Mouse (Mus musculus): ENCODE measurements around the gene Gm20388.

Gene Gm20388

DNA sequence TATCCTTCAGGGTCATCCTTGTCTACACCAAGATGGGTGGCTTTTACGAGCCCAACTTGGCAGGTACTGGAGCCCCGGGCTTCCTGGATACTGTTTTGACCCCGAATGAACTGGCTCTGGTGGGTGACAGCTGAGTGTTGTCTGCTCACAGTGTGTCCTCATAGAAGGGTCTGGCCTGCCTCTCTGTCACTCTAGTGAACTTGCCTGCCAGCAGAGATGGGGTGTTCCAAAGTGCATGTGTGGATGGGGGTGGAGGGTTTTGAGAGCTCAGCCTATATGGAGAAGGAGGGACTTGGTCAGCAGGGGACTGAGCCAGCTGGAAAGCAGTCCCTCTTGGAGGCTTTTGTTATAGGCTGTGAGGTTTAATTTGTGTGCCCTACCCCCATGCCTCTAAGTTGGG is 291.9 kb downstream of the Gm20388 start:
- DNase-seq (ENCODE audit: low spot score), result no peak

DNA sequence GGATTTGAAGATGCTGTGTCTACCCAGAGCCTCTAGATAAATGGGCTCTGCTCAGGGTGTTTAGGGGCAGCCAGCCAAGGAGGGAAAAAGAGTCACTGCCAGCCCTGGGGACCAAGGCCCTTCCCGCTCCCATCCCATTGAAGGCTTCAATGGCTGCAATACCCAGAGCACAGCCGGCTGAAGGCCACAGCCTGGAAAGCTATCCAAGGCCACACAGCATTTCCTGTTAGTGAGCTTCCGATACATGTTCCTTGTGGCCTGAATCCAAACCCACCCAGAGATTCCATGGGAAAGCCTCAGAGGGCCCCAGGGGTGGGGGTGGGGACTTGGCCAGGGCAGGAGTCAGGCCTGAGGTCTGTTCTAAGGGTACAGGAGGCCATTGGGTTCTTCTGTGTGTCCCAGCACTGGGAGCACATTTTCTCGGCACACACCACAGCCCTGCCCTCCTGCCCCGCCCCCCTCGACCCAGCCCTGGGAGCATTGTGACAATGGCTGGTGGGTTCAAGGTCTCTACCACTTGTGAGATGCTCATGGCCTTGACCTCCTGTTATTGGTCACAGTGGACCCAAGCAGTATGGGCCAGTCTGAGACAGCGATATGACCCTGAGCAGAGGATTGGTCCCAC is 294.2 kb downstream of the Gm20388 start:
- no peak for DNase-seq (ENCODE audit: low spot score)

DNA sequence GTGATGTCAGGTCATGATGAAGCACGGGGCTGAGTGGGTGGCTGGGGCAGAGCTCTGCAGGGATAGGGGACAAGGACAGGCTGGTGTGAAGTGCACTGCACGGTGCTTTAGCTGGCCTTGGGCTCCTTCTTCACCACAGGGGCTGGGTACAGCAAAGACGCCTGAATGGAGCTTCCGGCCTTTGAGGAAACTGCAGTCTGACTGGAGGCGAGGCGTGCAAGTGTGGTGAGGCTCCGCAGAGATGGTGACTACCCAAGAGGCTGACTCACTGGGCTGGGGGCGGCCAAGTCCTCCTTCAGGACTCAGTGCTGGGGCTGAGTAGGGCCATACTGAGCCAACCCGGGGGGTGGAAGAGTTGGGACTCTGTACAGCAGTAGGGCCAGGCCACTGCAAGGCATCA is 295.3 kb downstream of the Gm20388 start:
- DNase-seq (ENCODE audit: low spot score), result no peak

DNA sequence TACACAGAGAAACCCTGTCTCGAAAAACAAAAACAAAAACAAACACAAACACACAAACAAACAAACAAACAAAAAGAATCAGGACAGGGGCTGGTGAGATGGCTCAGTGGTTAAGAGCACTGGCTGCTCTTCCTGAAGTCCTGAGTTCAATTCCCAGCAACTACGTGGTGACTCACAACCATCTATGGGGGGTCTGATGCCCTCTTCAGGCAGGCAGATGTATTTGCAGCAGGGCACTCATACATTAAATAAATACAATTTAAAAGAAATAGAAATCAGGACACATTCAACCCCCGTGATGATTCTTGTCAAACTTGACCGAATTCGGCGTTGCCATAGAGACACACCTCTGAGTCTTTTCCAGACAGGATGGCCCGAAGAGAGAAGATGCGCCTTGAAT is 296.7 kb downstream of the Gm20388 start:
- DNase-seq (ENCODE audit: low spot score), result no peak

DNA sequence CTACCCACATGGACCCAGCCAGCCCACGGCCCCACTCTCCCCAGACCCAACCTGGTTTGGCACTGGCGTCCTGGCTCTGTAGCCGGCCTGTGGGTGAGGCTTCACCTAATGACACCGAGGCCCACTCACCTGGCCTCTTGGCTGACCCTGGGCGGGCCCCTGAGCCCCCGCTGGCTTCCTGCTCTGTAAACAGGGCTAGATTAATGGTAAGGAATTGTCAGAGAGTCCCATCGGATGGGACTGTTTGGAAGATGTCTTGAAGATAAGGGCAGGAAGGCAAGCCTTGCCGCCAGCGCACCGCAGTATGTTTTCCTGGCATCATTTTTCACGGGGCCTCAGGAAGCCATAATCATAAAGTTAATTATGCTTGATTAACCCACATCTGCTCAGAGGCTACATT is 297.5 kb downstream of the Gm20388 start:
- no peak for DNase-seq (ENCODE audit: low spot score)

DNA sequence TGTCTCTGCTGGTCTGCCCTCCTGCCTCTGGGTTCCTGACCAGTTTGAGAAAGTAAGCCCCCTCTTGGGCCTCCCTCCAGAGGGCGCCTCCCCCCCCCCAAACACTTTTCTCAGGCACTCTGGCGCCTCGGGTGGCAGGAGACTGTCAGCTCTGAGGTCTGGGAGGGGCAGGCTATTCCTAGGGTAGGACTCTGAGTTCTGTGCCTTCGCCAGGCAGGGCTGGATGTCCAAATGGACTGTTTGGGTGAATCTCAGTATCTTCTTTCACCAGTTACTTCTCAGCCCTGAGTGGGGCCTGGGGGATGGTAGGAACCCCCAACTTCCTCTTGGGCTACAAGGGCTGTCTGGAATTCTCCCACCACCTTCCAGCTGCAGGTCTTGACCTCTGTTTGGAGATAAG is 300.7 kb downstream of the Gm20388 start:
- DNase-seq (ENCODE audit: low spot score), result no peak

DNA sequence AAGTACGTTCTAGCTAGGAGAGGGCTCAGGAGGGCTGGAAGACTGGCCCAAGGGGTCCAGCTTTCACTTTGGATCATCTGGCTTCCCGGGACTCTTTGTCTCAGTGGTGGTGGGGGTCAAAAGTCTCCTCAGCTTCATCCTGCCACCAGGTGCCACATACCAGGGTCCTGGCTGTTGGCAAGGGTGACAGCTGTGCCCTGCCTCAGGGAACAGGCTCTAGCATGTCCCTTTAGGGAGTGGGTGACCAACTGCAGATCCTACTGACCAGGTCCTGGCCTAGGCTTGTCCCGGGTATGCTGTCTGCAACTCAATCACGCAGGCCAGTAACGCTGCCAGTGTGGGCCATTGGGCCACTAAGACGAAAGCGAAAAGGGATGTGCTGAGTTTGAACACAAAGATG is 302.0 kb downstream of the Gm20388 start:
- DNase-seq (ENCODE audit: low spot score), result no peak

DNA sequence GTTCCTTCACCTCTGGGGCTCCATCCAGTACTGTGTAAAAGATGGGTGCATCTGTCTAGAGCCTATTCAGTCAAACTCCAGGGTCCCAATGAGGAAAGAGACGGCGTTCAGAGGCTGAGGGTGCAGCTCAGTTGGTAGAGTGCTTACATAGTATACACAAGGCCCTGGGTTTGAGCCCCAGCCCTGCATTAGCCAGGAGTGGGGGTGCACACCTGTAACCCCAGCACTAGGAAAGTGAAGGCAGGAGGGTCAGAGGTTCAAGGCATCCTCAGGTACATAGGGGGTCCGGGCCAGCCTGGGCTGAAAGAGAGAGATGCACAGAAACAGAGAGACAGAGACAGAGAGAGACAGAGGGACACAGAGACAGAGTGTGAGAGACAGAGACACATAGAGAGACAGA is 302.6 kb downstream of the Gm20388 start:
- DNase-seq (ENCODE audit: low spot score), result no peak

DNA sequence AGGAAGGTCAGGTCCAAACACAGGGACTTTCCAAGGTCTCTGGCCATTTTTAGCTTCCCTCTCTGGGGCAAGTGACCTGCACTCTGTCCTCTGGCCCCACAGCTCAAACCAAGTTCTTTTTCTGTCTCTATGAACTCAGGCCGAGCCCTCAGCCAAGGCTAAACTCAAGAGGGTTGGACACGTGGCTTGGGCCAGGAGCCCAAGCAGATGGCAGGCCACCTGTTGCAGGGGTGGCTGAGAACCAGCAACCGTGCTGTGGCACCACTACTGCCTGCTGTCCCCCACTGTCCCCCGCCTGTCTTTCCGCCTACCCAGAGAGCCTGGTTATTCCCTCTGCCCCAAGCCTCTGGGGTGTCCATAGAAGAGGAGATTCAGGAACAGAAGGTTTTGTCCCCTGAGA is 303.3 kb downstream of the Gm20388 start:
- DNase-seq (ENCODE audit: low spot score), result no peak

DNA sequence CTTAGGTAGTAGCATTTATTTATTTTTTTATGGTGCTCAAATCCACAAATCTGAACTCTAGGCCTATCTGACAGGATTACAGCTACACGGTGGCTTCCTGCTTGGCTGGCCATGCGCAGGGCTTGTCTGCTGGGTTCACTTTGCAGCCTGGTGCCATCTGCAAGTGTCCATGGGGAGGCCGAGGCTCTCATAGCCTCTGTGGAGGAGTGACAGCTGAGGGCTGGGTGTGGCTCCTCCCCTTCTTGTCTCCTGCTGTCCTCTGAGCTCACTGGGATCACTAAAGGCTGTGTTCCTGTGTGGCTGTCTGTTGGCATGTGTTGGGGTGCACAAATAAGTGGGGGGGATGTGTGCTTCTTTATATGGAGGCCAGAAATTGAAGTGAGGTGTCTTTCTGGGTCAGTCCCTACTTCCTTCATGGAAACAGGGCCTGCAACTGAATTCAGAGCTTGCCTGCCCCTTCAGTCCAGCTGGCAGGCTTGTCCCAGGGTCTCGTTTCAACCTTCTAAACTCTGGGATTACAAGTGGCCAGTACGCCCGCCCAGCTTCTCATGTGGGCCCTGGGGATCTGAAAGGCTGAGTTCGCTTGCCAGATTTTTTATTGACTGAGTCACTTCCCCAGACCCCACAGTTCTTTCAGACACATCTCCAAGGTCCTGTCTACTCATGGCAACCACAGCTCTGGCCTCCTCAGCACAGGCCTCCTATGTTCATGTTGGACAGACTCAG is 304.9 kb downstream of the Gm20388 start:
- no peak for DNase-seq (ENCODE audit: low spot score)

DNA sequence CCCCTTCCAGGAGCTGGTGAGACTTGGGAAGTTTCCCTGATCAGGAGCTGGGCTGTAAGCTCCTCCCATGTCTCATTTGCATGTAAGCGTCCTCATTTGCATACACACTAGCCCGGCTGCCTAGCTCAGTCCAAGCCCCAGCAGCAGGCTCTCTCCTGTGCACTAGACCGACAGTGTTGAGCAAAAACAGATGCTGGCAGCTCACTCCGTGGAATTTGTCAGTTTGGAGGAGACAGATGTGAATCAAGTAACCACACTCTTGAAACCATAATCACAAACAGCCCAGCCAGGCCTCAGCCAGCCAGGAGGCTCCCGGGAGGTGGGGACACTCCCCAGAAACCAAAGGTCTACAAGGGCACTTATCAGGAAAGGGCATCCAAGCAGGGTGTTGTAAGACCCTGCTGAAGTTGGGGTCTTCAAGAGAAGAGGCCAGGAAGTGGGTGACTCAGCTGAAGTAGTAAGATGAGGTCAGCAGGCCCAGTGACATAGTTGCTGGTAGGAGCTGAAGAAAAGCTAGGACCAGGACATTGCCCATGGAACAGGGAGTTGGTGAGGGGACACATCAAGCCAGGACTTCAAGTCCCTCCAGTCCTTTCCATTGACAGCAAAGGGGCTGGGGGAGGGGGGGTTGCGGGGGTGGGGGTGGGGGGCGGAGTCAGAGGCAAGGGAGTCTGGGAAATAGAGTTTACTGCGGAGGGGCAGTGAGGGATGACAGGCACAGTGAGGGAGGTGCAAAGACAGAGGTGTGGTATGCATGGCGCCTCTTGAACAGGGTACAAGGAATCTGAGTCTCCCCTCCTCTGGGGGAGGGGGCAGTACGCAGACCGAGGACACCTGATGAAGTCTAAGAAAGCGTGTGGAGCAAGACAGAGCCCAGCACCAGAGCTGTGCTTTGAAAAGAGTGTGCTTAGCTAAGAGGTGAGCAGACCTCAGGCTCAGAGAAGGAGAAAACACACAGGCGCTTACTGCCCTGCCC is 306.5 kb downstream of the Gm20388 start:
- DNase-seq (ENCODE audit: low spot score), result no peak

DNA sequence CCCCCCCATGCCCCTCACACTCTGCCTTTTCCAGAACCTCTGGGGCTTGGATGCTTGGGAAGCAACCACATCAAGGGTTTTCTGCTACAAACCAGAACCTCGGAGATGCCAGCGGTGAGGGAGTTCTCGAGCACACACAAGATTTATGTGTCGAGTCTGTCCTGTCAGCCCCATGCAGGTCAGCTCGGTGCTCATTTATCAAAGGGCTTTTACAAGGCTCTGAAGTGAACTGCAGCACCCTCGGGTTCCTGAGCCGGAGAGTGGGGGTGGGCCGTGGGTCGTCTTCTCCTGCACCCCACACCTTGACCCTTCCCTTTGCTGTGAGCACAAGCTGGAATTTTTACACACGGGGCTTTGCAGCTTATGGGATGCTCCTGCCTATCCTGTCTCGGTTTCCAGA is 311.9 kb downstream of the Gm20388 start:
- DNase-seq (ENCODE audit: low spot score), result no peak

DNA sequence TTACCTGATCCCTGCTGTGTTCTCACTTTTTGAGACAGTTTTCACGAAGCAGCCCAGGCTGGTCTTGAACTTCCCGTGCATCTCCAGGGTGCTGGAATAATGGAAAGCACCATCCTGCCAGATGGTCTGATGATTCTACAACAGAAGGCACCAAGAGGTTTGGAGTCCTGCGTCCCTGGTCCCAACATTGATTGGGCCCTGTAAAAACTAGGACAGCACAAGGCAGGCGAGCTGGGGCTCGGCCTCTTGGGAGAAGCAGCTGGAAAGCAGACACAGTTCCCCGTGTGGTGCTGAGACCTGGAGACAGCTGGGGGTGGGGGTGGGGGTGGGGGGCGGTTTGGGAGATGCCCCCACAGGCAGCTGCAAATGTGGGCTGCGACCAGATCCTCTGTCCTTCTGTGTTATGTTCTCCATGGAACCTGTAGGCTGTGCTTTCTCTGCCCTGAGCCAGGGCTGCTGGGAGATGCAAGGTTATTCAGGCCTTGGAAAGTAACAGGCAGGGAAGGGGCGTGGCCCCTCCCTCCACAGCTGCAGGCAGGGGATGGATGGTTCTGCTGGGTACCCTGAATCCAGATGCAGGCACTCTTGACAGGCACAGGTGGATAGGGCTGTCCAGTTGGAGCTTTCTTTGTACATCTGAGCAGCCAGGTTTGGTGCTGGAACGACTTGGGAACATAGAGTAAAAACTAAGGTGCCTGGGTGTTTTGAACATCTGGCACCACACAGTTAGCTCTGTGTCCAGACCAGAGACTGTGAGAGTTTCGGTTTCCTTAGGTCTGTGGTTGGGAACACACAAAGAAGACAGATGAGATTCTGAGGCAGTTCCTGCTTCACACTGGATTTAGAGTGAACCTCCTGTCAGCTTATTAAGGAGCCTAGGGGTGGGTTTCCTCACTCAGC is 314.1 kb downstream of the Gm20388 start:
- no peak for DNase-seq (ENCODE audit: low spot score)

DNA sequence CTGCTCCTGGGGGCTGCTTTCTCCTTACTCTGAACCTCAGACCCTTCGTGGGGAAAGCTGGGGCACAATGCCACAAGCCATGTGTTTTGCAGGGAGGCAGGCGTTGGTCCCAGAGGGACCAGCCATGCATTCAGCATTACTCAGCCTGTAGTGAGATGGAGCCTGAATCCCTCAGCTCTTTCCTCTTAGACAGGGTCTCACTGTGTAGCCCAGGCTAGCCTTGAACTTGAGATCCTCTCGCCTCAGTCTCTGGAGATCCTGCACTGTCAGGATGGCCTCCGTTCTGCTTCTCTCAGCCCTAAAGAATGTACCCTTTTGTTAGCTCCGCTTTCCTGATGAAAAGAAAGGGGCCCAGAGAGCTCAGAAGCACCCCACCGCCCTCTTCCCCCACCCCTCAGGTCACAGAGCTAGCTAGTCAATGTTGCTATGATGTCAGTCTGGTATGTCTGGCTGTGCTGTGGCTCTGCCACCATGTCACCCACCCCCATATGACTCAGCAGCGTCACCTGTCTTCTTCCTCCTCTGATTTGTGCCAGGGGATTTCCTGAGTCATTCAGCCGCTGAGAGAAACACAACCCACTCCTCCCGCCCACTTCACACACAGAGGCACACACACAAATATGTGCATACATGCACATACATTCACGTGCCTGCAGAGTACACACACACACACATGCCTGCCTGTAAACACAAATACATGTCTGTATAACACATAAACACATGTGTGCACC is 314.9 kb downstream of the Gm20388 start:
- no peak for DNase-seq (ENCODE audit: low spot score)

DNA sequence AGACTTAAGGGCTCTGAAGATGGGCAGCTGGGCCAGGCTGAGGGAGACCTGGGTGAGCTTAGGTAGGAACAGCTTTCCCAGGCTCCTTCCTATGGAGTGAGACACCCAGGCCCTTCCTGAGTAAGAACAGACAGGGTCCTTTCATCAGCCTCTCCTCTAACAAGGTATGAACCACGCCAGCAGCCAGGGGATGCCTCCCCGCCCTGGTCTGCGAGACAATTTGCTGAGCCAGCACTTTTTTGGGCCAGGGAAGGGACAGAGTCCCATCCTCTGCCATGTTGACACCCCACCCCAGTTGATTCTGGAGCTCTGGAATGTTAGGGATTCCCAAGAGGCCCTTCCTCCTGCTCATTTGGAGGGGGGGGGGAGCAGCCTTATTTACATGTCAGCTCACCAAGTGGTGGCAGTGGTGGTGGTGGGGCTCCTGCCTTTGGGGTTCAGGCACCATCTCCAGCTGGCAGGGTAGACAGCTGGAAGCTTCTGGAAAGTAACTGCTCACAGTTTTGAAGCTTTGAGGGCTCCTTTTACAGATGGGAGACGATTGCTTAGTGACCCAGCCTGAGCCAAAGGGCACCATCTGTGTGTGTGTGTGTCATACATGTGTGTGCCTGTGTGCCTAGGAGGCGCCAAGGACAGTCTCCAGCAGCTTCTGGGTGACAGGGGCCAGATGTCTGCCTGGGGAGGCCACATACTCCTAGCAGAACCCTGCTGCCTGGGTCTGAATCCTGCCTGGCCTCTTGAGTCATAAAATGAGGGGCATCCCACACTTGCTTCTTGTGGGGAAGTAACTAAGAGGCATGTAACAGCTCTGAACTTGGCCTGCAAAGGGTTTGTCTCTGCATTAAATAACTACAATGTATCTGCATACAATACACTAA is 316.3 kb downstream of the Gm20388 start:
- DNase-seq (ENCODE audit: low spot score), result no peak

DNA sequence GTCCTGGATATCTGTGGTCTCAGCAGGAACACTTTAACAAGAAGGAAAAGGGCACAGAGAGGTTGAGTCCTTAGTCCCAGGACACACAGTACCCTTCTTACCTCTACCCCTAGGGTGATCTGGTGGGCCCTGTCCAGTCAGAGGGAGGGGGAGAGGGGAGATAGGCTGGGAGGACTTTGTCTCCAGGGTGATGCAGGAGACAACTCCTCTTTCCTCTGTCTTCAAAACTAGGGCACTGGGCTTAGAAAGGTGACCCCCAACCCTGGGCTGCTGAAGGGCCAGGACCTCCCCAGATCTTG is 316.9 kb downstream of the Gm20388 start:
- DNase-seq (ENCODE audit: low spot score), result no peak

DNA sequence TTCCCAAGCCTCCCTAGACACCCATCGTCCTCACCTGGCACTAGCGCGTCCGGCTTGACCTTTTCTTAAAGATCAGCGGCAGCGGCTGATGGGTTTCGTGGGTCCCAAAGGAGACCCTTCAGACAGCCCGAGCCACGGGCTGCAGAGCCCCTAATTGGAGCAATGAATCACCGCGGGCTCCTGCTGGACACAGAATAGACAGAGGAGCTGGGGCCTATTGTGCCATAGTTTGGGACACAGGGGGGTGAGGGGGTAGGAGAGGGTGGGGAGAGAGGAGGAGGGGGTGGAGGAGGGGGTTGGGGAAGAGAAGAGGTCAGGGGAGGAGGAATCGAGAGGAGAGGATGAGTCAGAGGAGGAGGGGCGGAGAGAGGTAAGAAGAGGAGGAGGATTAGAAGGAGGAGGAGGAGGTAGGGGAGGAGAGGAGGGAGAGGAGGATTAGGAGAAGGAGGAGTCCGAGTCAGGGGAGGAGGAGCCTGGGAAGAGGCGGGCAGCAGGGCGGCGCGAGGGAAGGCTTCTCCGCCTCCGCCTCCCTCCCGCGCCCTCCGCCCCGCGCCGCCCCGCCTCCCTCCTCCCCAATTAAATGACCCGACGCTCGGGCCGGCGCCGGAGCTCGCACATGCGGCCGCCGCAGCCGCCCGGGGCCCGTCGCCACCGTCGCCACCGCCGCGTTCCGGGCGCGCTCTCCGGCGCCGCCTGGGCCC is 317.4 kb downstream of the Gm20388 start, which contains the start of gene Gse1:
TSS of gene Gse1 (plus strand) at position 566 of the 701 bp plus-strand sequence.
- DNase-seq (ENCODE audit: low spot score), result peak; percentile 66

DNA sequence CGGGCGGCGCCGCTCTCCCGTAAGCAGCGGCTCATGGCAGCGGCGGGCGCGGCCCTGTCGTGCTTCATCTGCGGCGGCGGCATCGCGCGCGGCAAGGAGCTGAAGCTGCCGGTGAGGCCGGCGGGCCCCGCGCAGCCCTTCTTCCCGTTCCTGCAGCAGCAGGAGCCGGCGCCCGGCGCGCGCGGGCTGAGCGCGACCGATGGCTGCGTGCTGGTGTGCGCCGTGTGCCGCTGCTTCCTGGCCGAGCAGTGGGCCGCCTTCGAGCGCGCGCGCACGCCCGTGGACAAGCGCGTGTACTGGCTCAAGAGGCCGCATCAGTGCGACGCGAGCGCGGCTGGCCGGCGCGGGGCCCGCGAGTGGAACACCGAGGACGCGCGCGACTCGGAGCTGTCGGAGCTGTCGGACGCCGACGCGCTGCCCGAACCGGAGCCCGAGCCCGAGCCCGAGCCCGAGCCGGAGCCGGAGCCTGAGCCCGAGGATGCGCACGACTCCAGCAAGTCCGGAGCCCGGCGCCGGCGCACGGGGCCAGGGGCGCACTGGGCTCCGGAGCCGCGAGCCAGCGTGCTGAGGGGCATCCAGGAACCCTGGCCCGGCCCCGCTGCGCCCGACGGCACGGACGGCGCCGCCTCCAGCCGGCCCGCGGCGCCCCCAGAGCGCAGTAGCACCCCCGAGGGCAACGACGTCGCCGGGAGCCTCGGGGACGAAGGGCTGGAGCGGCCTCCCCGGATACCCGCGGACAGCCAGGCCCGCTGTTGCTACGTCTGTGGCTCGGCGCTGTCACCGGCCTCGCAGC is 318.3 kb downstream of the Gm20388 start:
- no peak for DNase-seq (ENCODE audit: low spot score)

DNA sequence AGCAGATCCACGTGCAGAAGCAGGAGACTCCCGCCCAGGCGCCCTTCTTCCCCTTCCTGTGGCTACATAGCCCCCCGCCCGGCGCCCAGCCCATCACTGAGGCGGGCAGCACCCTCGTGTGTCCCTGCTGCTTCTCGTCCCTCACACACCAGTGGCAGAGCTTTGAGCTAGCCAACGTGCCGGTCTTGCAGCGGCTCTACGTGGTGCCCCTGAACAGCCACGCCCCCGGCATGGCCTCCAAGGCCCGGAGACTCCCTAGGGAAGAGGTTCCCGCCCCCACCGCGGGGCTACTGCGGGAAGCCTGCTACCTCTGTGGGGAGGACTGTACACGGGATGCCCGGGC is 318.9 kb downstream of the Gm20388 start:
- no peak for DNase-seq (ENCODE audit: low spot score)

Measured in ovary, postnatal 14 days (tissue).